In genomic region chr10:120377327-120377752, GRCm38 (mm10) we compare ENCODE assay signal across 8 mouse cellular contexts.
DNase-seq lines count a peak whose midpoint lies in the region; ATAC-seq and TF ChIP-seq lines count a peak whose summit lies in the region.

No protein-coding gene starts in this region.

- peaks cover 27% of the 10 kb centered on the region for H3K4me1 ChIP-seq in forebrain, embryonic 16.5 days (replicated peaks; ENCODE audit: control insufficient read depth, insufficient read depth, low read length)
- H3K4me1 ChIP-seq in lung, embryonic 14.5 days (ENCODE audit: insufficient read depth), result peaks cover 21% of the 10 kb centered on the region

- intact Hi-C loops in heart, postnatal 10 days (cut with DNase I), result no loop called here

- WGBS in forebrain, embryonic 16.5 days, result 6% methylated on average over 19 of the region's 19 CpGs
- 4% methylated on average over 19 of the region's 19 CpGs for WGBS in lung, embryonic 14.5 days

- H3K4me2 ChIP-seq in forebrain, embryonic 16.5 days (ENCODE audit: low read length), result peak overlapping the region; percentile 32
- peak overlapping the region; percentile 41 for H3K4me2 ChIP-seq in lung, embryonic 14.5 days

- no peak for TF ChIP-seq CTCF in lung, embryonic 14.5 days (IDR thresholded peaks at IDR 0.05; ENCODE audit: low read depth)

- H3K9me3 ChIP-seq in forebrain, embryonic 16.5 days (ENCODE audit: control insufficient read depth, low read length), result no peaks in the 10 kb centered on the region
- H3K9me3 ChIP-seq in lung, embryonic 14.5 days (ENCODE audit: low read depth, low read length), result no peaks in the 10 kb centered on the region

- H3K36me3 ChIP-seq in forebrain, embryonic 16.5 days (ENCODE audit: control insufficient read depth, insufficient read depth), result no peaks in the 10 kb centered on the region
- no peaks in the 10 kb centered on the region for H3K36me3 ChIP-seq in lung, embryonic 14.5 days (ENCODE audit: insufficient read depth)

- ATAC-seq in forebrain, embryonic 16.5 days, result peak; percentile 97
- ATAC-seq in lung, embryonic 14.5 days (ENCODE audit: insufficient read depth), result peak; percentile 89
- ATAC-seq in inflammation-experienced regulatory T-cells, adult 6 months, result no peak

- DNase-seq in NIH3T3 (ENCODE audit: low read depth), result peak; percentile 81
- DNase-seq in cerebellum, adult 18-20 months, result peak; percentile 44 to 45
- peak; percentile 86 for DNase-seq in heart, postnatal 10 days
- peak; percentile 92 to 94 for DNase-seq in kidney, postnatal 36 days
- DNase-seq in lung, embryonic 14.5 days, result peak; percentile 99
- DNase-seq in retina, adult 2 months (ENCODE audit: low read depth, low spot score), result peak; percentile 22

- H3K4me3 ChIP-seq in forebrain, embryonic 16.5 days (replicated peaks; ENCODE audit: low read length), result 0 out of 2 replicates have a peak overlapping the region, but pooled peaks have one; percentile 4
- H3K4me3 ChIP-seq in lung, embryonic 14.5 days (ENCODE audit: low read depth, low read length), result no peak overlapping the region

- 0 out of 2 replicates have a peak, but pooled peaks cover 6% of the 10 kb centered on the region for H3K27me3 ChIP-seq in forebrain, embryonic 16.5 days (replicated peaks; ENCODE audit: control insufficient read depth, insufficient read depth, low read length)
- no peaks in the 10 kb centered on the region for H3K27me3 ChIP-seq in lung, embryonic 14.5 days (ENCODE audit: insufficient read depth, low read length)

- no peak overlapping the region; the same call in 1 of the 2 replicates for H3K9ac ChIP-seq in forebrain, embryonic 16.5 days (replicated peaks; ENCODE audit: low read depth, low read length)
- H3K9ac ChIP-seq in lung, embryonic 14.5 days, result no peak overlapping the region

- H3K27ac ChIP-seq in forebrain, embryonic 16.5 days (ENCODE audit: low read length), result no peak overlapping the region
- H3K27ac ChIP-seq in lung, embryonic 14.5 days (ENCODE audit: low read depth), result peak overlapping the region; percentile 71

Comparison
In these comparisons a context has a peak if more than half of its experiments do, and no peak if none do; other contexts are left out.
1. DNase-seq: peak in every context shown above with its lines; median percentile 99 in lung, embryonic 14.5 days; 93 in kidney, postnatal 36 days; 86 in heart, postnatal 10 days; 81 in NIH3T3; 44 in cerebellum, adult 18-20 months; 22 in retina, adult 2 months.